Mouse (Mus musculus): Measurements from ENCODE around the gene Rrp7a. TPM values are rescaled to one million over a fixed set of nuclear protein-coding genes. Genes with fewer than 3 reads are reported as not detected.

Gene Rrp7a
- 103 and 114 TPM in 2 replicates for total RNA-seq (2012; rRNA removed)

DNA sequence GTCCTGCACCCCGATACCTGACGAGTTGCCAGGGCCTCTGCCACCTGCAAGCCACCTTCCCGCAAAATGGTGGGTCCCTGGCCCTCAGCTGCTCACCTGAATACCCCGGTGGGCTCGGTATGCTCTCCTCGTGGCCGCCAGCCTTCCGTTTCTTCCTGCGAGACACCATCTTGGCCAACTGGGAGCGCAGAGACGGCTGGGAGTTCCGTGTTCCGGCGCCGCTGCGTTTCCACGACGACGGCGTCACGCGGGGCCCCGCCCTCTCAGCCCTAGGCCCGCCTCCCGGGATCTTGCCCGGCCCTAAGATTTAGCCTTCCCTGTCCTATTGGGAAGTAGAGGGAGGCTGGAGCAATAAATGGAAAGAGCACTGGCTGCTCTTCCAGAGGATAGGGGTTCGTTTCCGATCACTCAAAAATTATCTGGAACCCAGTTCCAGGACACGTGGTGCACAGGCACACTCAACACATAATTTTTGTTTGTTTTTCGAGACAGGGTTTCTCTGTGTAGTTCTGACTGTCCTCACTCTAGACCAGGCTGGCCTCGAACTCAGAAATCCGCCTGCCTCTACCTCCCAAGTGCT is at the start of gene Rrp7a:
Gene Rrp7a, minus strand, starts transcription at position 236 of the 580 bp plus-strand sequence.
- Histone ChIP-seq H3K36me3 (ENCODE audit: control insufficient read depth, insufficient read depth, low read length, poor library complexity, severe bottlenecking) (peaks cover 42% of the 10 kb centered on the region), H3K4me3 (ENCODE audit: insufficient read depth in 1 of 2, low read depth in 1 of 2, low read length in 2 of 2, poor library complexity in 1 of 2, severe bottlenecking in 1 of 2) (peak within 1 kb of the TSS; percentile 78 to 90), H3K9me3 (ENCODE audit: control insufficient read depth, insufficient read depth, low read depth, low read length) (no peaks in the 10 kb centered on the region), H3K27ac (ENCODE audit: insufficient read depth, low read depth, low read length, poor library complexity, severe bottlenecking) (peak within 1 kb of the TSS; percentile 22), H3K4me1 (ENCODE audit: control insufficient read depth in 2 of 2, insufficient read depth in 2 of 2, low read length in 2 of 2, poor library complexity in 1 of 2) (peaks cover 0 to 9% of the 10 kb centered on the region in 2 experiments; a peak in 1 of 4 replicates), H3K9ac (ENCODE audit: insufficient read depth, low read depth, low read length, poor library complexity, severe bottlenecking) (peak within 1 kb of the TSS; percentile 92)
- peak; percentile 57; the same call in 1 of the 2 replicates for TF ChIP-seq HCFC1 (IDR thresholded peaks at IDR 0.05; ENCODE audit: borderline replicate concordance, insufficient read depth, low read length)
- no peak for TF ChIP-seq CHD2 (IDR thresholded peaks at IDR 0.05; ENCODE audit: low read depth, low read length)
- no peak for TF ChIP-seq ZNF384 (IDR thresholded peaks at IDR 0.05; ENCODE audit: low read depth, low read length)
- no peak for TF ChIP-seq ZC3H11A (IDR thresholded peaks at IDR 0.05; ENCODE audit: borderline replicate concordance, low read depth, low read length)
- TF ChIP-seq MAFK (IDR thresholded peaks at IDR 0.05; ENCODE audit: insufficient read depth, low read depth, low read length) = no peak
- in situ Hi-C loops (cut with MboI; ENCODE audit: low sequenced_read_pairs in 2 of 2, unreplicated experiment in 2 of 2) = no loop called here
- DNase-seq (ENCODE audit: low read depth, low spot score) = peak; percentile 77

DNA sequence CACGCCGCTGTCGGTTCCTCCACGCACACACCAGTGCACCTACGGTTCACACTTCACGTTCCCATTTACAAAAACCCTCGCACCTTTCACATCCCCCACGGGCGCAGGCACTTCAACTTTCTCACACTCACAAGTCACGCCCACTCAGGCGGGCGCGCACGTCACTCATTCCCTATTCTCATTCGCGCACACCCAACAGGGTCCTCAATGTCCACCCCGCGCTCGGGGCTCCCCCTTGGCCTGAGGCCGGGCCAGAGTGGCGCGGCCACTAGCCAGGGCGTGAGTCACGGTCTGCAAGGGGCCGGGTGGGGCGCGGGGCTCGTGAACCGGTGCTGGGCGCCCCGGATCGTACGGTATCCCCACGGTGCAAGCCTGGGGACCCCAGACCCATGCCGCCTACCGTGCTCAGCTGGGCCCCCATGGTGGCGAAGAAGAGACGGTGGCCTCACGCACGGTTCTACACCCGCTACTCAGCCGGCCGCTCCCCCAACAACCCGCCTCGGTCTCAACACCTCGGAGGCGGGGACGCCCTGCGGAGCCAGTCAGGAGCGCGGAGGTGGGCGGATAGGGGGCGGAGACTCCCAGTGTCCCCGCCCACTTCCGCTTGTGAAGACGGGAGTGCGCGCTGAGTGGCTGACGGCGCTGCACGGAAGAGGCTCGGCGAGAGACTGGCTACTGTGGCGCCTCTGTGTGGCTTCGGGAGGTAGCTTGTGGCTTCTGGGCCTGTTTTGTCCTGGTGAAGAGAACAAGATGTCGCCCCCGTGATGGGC is 49.3 kb upstream of the Rrp7a start:
- Histone ChIP-seq H3K36me3 (ENCODE audit: control insufficient read depth, insufficient read depth, low read length, poor library complexity, severe bottlenecking) (no peaks in the 10 kb centered on the region; the same call in 1 of the 2 replicates), H3K4me1 (ENCODE audit: control insufficient read depth in 2 of 2, insufficient read depth in 2 of 2, low read length in 2 of 2, poor library complexity in 1 of 2) (peaks cover 0 to 16% of the 10 kb centered on the region in 2 experiments; a peak in 2 of 4 replicates), H3K9ac (ENCODE audit: insufficient read depth, low read depth, low read length, poor library complexity, severe bottlenecking) (peak overlapping the region; percentile 87), H3K9me3 (ENCODE audit: control insufficient read depth, insufficient read depth, low read depth, low read length) (no peaks in the 10 kb centered on the region), H3K4me3 (ENCODE audit: insufficient read depth in 1 of 2, low read depth in 1 of 2, low read length in 2 of 2, poor library complexity in 1 of 2, severe bottlenecking in 1 of 2) (peak overlapping the region; percentile 88 to 92), H3K27ac (ENCODE audit: insufficient read depth, low read depth, low read length, poor library complexity, severe bottlenecking) (peak overlapping the region; percentile 78)
- 0 out of 2 replicates have a peak, but pooled peaks have one; percentile 22 for TF ChIP-seq ZNF384 (IDR thresholded peaks at IDR 0.05; ENCODE audit: low read depth, low read length)
- TF ChIP-seq HCFC1 (IDR thresholded peaks at IDR 0.05; ENCODE audit: borderline replicate concordance, insufficient read depth, low read length) = no peak
- DNase-seq (ENCODE audit: low read depth, low spot score) = peak; percentile 98
- in situ Hi-C loops (cut with MboI; ENCODE audit: low sequenced_read_pairs in 2 of 2, unreplicated experiment in 2 of 2) = no loop called here

DNA sequence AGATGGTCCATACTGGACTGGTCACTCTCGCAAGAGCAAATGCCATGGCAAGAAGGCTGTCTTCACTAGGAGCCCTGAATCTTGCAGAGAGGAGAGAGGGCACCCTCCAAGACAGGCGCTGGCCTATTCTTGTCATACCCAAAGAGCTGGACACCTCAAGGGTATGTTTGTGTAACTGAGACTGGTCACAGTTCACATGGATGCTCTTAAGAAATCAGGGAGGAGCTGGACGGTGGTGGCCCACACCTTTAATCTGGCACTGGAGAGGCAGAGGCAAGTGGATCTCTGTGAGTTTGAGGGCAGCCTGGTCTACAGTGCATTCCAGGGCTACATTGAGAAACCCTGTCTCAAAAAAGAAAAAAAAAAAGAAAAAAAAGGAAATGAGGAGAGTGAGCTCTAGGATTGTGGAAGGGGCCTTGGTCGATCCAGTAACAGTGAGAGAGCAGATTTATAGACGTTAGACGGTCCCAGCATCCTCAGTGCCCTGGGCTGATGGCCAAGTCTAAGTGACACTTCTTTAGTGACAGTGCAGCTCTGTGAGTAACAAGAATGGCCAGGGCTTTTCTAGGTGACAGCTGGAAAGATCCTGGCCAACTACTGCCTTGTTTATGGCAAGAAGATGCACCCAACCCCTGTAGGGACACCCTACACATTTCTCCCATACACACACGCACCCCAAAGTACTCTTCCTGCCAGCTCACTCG is 48.5 kb upstream of the Rrp7a start:
- Histone ChIP-seq H3K9ac (ENCODE audit: insufficient read depth, low read depth, low read length, poor library complexity, severe bottlenecking) (peak overlapping the region; percentile 82), H3K4me3 (ENCODE audit: insufficient read depth in 1 of 2, low read depth in 1 of 2, low read length in 2 of 2, poor library complexity in 1 of 2, severe bottlenecking in 1 of 2) (peak overlapping the region; percentile 88 to 92), H3K9me3 (ENCODE audit: control insufficient read depth, insufficient read depth, low read depth, low read length) (no peaks in the 10 kb centered on the region), H3K36me3 (ENCODE audit: control insufficient read depth, insufficient read depth, low read length, poor library complexity, severe bottlenecking) (no peaks in the 10 kb centered on the region; the same call in 1 of the 2 replicates), H3K4me1 (ENCODE audit: control insufficient read depth in 2 of 2, insufficient read depth in 2 of 2, low read length in 2 of 2, poor library complexity in 1 of 2) (peaks cover 3 to 14% of the 10 kb centered on the region in 2 experiments; a peak in 3 of 4 replicates), H3K27ac (ENCODE audit: insufficient read depth, low read depth, low read length, poor library complexity, severe bottlenecking) (no peak overlapping the region)
- DNase-seq (ENCODE audit: low read depth, low spot score) = no peak
- TF ChIP-seq CHD2 (IDR thresholded peaks at IDR 0.05; ENCODE audit: low read depth, low read length) = no peak
- no peak for TF ChIP-seq HCFC1 (IDR thresholded peaks at IDR 0.05; ENCODE audit: borderline replicate concordance, insufficient read depth, low read length)
- TF ChIP-seq ZNF384 (IDR thresholded peaks at IDR 0.05; ENCODE audit: low read depth, low read length) = no peak
- no peak for TF ChIP-seq ZC3H11A (IDR thresholded peaks at IDR 0.05; ENCODE audit: borderline replicate concordance, low read depth, low read length)
- no peak for TF ChIP-seq MAFK (IDR thresholded peaks at IDR 0.05; ENCODE audit: insufficient read depth, low read depth, low read length)
- in situ Hi-C loops (cut with MboI; ENCODE audit: low sequenced_read_pairs in 2 of 2, unreplicated experiment in 2 of 2) = no loop called here

DNA sequence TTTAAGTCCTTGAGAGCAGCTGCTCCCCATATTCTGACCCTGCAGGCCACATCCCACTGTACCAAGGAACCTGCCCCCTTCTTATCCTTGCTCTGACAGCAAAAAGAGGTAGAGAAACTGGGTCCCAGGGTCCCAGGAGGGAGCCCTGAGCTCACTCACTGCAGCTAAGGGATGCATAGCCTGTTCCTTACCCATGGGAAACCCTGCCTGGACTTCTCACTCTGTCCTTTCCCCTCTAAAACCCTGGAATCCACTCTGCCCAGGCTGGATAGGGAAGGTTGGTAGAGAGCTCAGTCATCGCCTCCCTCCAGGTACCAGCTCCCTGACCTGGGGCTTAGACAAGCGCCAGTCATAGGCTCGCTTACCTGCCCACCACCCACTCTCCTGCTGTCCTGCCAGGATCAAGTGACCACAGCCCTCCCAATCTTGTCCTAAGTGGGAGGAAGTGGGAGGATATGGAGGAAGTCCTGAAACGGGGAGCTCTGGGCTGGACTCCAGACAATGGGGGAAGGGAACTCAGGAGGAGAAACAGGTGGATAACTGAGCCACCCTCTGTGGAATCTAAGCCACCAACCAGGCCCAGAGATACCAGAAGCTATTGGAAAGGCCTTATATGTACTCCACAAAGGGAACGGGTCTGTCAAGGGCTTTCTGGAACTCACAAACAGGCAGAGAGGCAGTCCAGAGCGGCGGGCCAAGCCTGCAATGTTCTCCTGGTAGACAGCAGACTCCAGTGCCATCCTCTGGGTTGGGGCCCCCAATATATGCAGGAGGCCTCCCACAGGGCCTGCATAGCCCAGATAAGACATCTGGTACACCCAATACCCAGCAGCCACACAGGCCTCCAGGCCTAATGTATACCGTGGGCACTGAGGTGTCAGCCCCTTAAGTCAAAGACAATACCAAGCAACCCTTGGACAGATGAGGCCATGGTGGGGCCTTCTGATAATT is 47.4 kb upstream of the Rrp7a start:
- Histone ChIP-seq H3K9me3 (ENCODE audit: control insufficient read depth, insufficient read depth, low read depth, low read length) (no peaks in the 10 kb centered on the region), H3K27ac (ENCODE audit: insufficient read depth, low read depth, low read length, poor library complexity, severe bottlenecking) (no peak overlapping the region), H3K9ac (ENCODE audit: insufficient read depth, low read depth, low read length, poor library complexity, severe bottlenecking) (no peak overlapping the region), H3K4me1 (ENCODE audit: control insufficient read depth in 2 of 2, insufficient read depth in 2 of 2, low read length in 2 of 2, poor library complexity in 1 of 2) (peaks cover 4 to 22% of the 10 kb centered on the region in 2 experiments; a peak in 3 of 4 replicates), H3K4me3 (ENCODE audit: insufficient read depth in 1 of 2, low read depth in 1 of 2, low read length in 2 of 2, poor library complexity in 1 of 2, severe bottlenecking in 1 of 2) (no peak overlapping the region), H3K36me3 (ENCODE audit: control insufficient read depth, insufficient read depth, low read length, poor library complexity, severe bottlenecking) (no peaks in the 10 kb centered on the region; the same call in 1 of the 2 replicates)
- no peak for DNase-seq (ENCODE audit: low read depth, low spot score)
- TF ChIP-seq HCFC1 (IDR thresholded peaks at IDR 0.05; ENCODE audit: borderline replicate concordance, insufficient read depth, low read length) = no peak
- TF ChIP-seq ZNF384 (IDR thresholded peaks at IDR 0.05; ENCODE audit: low read depth, low read length) = no peak
- no peak for TF ChIP-seq MAFK (IDR thresholded peaks at IDR 0.05; ENCODE audit: insufficient read depth, low read depth, low read length)
- TF ChIP-seq CHD2 (IDR thresholded peaks at IDR 0.05; ENCODE audit: low read depth, low read length) = no peak
- no peak for TF ChIP-seq ZC3H11A (IDR thresholded peaks at IDR 0.05; ENCODE audit: borderline replicate concordance, low read depth, low read length)
- in situ Hi-C loops (cut with MboI; ENCODE audit: low sequenced_read_pairs in 2 of 2, unreplicated experiment in 2 of 2) = no loop called here

Measured in ES-E14 (cell line).